Mouse (Mus musculus) neural tube, embryonic 14.5 days (tissue): ENCODE measurements around the gene Spns2. TPM values are rescaled to one million over a fixed set of nuclear protein-coding genes. Genes with fewer than 3 reads are reported as not detected.

ENCODE experiments used
- ATAC-seq: fragments of 200-750 bp; cut with Nextera tagmentation; 2 replicates; pipeline ENCODE4 v1.8.0; 2017; ENCODE audit warnings: low read depth, mild to moderate bottlenecking, moderate TSS enrichment, moderate library complexity
- H3K27ac ChIP-seq: fragments of 300-500 bp; sonication (generic); 2 replicates; pipeline ENCODE4 v1.5.1; 2014; ENCODE audit warnings: low read depth, mild to moderate bottlenecking, control low read depth, low read length, moderate library complexity, mixed read lengths
- H3K27me3 ChIP-seq: fragments of 300-500 bp; sonication (generic); 2 replicates; pipeline ENCODE4 v1.6.1; 2014; ENCODE audit warnings: low read length; ENCODE audit not compliant: control insufficient read depth, insufficient read depth
- H3K36me3 ChIP-seq: fragments of 300-500 bp; sonication (generic); 2 replicates; pipeline ENCODE4 v1.6.1; 2014; ENCODE audit warnings: low read length, mixed read lengths; ENCODE audit not compliant: control insufficient read depth, insufficient read depth
- H3K4me1 ChIP-seq: fragments of 300-500 bp; sonication (generic); 2 replicates; pipeline ENCODE4 v1.6.1; 2014; ENCODE audit warnings: low read length; ENCODE audit not compliant: control insufficient read depth, insufficient read depth
- H3K4me2 ChIP-seq: fragments of 300-500 bp; sonication (generic); 2 replicates; pipeline ENCODE4 v1.6.1; 2014; ENCODE audit warnings: mild to moderate bottlenecking, low read depth, low read length, control low read depth
- H3K4me3 ChIP-seq: fragments of 300-500 bp; sonication (generic); 2 replicates; pipeline ENCODE4 v1.5.1; 2014; ENCODE audit warnings: low read depth, low read length, control low read depth, mixed read lengths
- H3K9ac ChIP-seq: fragments of 300-500 bp; sonication (generic); replicated peaks from 2 replicates; pipeline ENCODE4 v1.6.1; 2014; ENCODE audit warnings: low read depth, mild to moderate bottlenecking, control low read depth, low read length, mixed read lengths
- H3K9me3 ChIP-seq: fragments of 300-500 bp; sonication (generic); 2 replicates; pipeline ENCODE4 v1.6.1; 2016; ENCODE audit warnings: low read length; ENCODE audit not compliant: control insufficient read depth
- WGBS: fragments of 180-500 bp; shearing (Covaris S2); extraction: QIAGEN DNeasy Blood & Tissue Kit; methylation state at CpG from one replicate; pipeline ENCODE4 v1.1.7; 2014; 5-methylcytosine and 5-hydroxymethylcytosine counted together
- polyA plus RNA-seq: library from polyadenylated mRNA; unstranded; fragments of >200 nt; fragmentation: Nextera tagmentation; extraction: Ambion mirVana; gene quantifications from 2 replicates; pipeline ENCODE4 v1.2.1, GENCODE M21; 2014

Spns2 gene
- polyA plus RNA-seq, 1 experiment from 2014 or later, result 12.1 TPM

DNA sequence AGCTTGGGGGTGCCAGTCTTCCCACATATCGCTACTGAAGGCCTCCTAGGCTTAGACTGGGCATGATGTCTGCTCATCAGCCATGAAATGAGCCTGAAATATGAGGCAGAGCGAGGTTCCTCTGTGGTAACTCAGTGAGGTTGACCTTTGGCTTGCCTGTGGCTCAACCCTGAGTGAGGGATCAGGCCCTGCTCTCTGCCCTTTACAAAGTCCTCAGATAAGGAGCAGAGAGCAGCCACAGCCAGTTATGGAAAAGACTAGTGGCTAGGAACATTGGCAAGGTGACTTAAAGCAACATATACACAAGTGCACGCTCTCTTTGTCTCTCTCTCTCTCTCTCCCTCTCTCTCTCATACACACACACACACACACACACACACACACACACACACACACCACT is 14.8 kb downstream of the Spns2 start:
- Histone ChIP-seq H3K9ac (no peak overlapping the region), H3K4me2 (no peak overlapping the region), H3K9me3 (no peaks in the 10 kb centered on the region), H3K27ac (no peak overlapping the region), H3K27me3 (no peaks in the 10 kb centered on the region), H3K36me3 (0 out of 2 replicates have a peak, but pooled peaks cover 3% of the 10 kb centered on the region), H3K4me1 (peaks cover 11% of the 10 kb centered on the region; the same call in 1 of the 2 replicates), H3K4me3 (no peak overlapping the region)
- no peak for ATAC-seq
- 89% methylated on average over 3 of the region's 3 CpGs for WGBS

DNA sequence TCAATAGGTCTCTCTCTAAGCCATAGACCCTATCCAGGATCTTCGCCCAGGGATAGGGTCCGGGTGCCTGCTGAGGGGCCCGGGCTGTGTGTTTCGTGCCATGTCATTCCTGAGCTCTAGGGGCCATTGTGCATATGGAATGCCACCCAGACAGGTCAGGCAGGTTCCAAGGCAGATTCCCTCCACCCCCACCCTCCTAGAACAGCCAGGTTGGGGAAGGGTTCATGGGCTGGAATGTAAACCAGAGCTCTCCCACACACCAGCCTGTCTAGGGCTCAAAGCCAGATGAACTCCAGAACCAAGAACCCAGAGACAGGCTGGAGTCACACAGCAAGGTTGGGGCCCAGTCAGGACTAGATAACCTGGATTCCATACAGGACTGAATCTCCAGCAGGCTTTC is 16.2 kb downstream of the Spns2 start:
- H3K27ac ChIP-seq, result no peak overlapping the region
- 97% methylated on average over 4 of the region's 4 CpGs for WGBS
- H3K4me3 ChIP-seq, result no peak overlapping the region
- no peaks in the 10 kb centered on the region for H3K27me3 ChIP-seq
- H3K4me1 ChIP-seq, result peaks cover 19% of the 10 kb centered on the region; the same call in 1 of the 2 replicates
- 0 out of 2 replicates have a peak, but pooled peaks cover 3% of the 10 kb centered on the region for H3K36me3 ChIP-seq
- no peak overlapping the region for H3K9ac ChIP-seq
- H3K9me3 ChIP-seq, result no peaks in the 10 kb centered on the region
- H3K4me2 ChIP-seq, result no peak overlapping the region
- ATAC-seq, result no peak

DNA sequence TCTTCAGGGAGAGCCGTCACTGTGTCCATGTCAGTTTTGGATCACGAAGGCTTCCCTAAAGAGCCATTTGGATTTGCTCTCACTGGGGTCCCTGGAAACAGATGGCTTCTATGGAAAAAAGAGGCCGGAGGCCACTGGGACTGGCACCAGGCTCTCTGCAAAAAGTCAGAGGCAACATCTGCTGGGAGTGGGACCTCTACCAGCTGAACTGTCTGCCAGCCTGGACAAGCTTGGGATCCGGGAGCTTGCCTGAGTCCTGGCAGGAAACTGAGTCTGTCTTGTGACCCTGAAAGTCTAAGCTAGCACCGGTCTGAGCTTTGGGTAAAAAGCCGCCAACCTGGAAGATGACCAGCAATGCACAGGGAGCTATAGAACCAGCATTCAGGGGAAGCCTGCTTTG is 18.3 kb downstream of the Spns2 start:
- no peaks in the 10 kb centered on the region for H3K9me3 ChIP-seq
- 0 out of 2 replicates have a peak, but pooled peaks cover 3% of the 10 kb centered on the region for H3K36me3 ChIP-seq
- no peak for ATAC-seq
- peaks cover 14% of the 10 kb centered on the region; the same call in 1 of the 2 replicates for H3K4me1 ChIP-seq
- no peak overlapping the region for H3K9ac ChIP-seq
- WGBS, result 72% methylated on average over 6 of the region's 6 CpGs
- no peak overlapping the region for H3K4me3 ChIP-seq
- no peaks in the 10 kb centered on the region for H3K27me3 ChIP-seq
- H3K4me2 ChIP-seq, result no peak overlapping the region
- H3K27ac ChIP-seq, result no peak overlapping the region

DNA sequence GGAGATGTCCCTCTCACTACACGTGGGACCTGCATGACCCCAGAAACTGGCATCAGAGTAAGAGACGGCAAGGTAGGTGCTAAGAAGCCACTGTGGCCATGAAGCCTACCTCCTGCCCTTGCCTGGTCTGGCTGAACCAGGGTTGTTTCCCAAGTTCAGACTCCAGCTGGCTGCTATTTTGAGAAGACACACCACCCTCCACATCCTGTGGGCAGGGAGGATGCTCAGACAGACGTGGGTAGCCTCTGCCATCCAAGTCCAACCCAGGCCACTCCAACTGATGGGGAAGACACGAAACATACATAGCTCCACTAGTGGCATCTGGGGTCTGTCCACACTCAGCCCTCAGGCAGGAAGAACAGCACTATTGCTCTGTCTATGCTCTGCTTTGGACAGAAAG is 19.7 kb downstream of the Spns2 start:
- ATAC-seq, result no peak
- peak overlapping the region; percentile 5; the same call in 1 of the 2 replicates for H3K27ac ChIP-seq
- 73% methylated on average over 4 of the region's 4 CpGs for WGBS

DNA sequence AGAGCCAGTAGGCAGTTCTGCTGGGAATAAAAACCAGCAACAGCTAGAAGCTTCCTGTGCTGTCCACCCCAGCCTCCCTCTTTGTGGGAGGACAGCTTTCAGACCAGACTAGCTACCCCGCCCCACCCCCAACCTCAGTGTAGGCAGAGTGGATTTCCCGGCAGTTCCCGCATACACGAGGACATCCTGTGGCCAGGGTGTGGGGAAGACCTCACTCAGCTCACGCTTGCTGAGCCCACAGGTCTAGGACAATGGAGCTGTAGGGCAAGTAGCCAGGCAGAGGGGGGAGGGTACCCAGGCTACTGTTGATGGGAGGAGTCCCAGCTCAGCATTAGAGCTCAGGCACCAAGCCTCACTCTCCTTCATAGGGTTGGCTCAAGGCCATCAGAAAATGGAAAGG is 20.5 kb downstream of the Spns2 start:
- Histone ChIP-seq H3K9ac (no peak overlapping the region), H3K36me3 (peaks cover 6% of the 10 kb centered on the region; the same call in 1 of the 2 replicates), H3K4me1 (peaks cover 8% of the 10 kb centered on the region; the same call in 1 of the 2 replicates), H3K9me3 (no peaks in the 10 kb centered on the region), H3K4me3 (no peak overlapping the region), H3K27me3 (no peaks in the 10 kb centered on the region), H3K27ac (no peak overlapping the region), H3K4me2 (no peak overlapping the region)
- WGBS, result 30% methylated on average over 5 of the region's 5 CpGs
- peak; percentile 66; the same call in 1 of the 2 replicates for ATAC-seq

More for the DNA sequence above, 19.7 kb downstream of the Spns2 start:
- peaks cover 6% of the 10 kb centered on the region; the same call in 1 of the 2 replicates for H3K36me3 ChIP-seq
- no peak overlapping the region for H3K4me3 ChIP-seq
- H3K9me3 ChIP-seq, result no peaks in the 10 kb centered on the region
- peaks cover 8% of the 10 kb centered on the region; the same call in 1 of the 2 replicates for H3K4me1 ChIP-seq
- no peak overlapping the region for H3K9ac ChIP-seq
- no peaks in the 10 kb centered on the region for H3K27me3 ChIP-seq
- H3K4me2 ChIP-seq, result no peak overlapping the region

DNA sequence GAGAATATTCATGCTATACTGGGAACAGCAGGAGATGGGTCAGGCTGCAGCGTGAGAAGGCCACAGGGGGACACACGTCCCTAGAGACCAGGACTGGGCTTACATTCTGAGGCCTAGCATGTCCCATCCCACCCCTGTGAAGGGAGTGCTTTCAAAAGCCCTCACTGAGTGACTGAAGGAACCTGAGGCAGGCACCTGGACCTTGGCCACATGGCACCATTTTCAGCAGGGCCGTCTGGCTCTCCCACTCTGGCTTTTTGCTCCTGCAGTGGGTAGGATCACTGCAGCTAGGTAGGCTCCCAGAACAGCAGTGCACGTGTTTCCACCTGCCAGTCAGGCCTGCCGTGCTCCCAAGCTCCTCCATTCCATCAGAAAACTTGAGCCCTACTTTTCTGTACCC is 21.2 kb downstream of the Spns2 start:
- H3K4me1 ChIP-seq, result peaks cover 8% of the 10 kb centered on the region; the same call in 1 of the 2 replicates

DNA sequence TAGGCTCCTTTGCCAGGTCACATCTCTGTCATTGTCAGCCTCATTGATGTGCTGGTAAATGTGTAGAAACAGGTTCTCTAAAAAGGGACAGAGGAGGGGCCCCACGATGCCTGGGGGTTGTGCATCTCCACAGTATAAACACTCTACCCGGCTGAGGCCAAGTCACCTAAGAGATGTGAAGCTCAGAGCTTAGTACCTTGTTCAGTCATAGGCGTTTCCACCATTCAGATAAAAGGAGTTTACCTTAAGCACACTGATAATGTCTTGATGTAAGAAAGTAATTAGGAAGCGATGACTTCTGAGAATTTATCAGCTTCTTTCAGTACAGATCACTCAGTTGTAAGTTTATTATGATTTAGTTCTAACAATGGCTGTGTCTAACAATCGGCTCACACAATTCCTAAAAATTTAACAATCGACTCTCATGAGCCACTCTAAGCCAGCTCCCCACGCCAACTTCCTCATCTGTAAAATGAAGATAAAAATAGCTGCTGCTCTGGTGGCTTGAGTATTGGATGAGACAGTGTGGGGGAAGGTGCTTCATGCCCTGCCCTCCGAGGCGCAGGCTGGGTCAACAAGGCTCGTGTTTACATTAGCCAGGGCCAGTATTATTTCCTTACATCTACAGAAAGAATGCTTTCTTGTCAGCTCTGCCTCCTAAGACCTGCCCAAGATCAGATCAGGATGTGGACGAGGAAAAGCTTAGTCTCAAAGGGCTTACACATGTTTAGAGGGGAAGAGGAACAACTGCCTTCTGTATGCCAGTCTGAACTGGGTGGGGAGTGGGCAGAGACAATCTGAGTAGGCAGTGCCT is 22.8 kb downstream of the Spns2 start:
- Histone ChIP-seq H3K9me3 (no peaks in the 10 kb centered on the region), H3K4me1 (peaks cover 11% of the 10 kb centered on the region; the same call in 1 of the 2 replicates), H3K36me3 (peaks cover 3% of the 10 kb centered on the region; the same call in 1 of the 2 replicates), H3K4me2 (no peak overlapping the region), H3K4me3 (no peak overlapping the region), H3K27ac (0 out of 2 replicates have a peak overlapping the region, but pooled peaks have one; percentile 34), H3K27me3 (no peaks in the 10 kb centered on the region), H3K9ac (no peak overlapping the region)
- ATAC-seq, result no peak
- 69% methylated on average over 11 of the region's 11 CpGs for WGBS

More for the DNA sequence above, 21.2 kb downstream of the Spns2 start:
- no peak overlapping the region for H3K4me2 ChIP-seq
- no peak overlapping the region for H3K27ac ChIP-seq
- H3K36me3 ChIP-seq, result peaks cover 6% of the 10 kb centered on the region; the same call in 1 of the 2 replicates
- H3K4me3 ChIP-seq, result no peak overlapping the region
- no peak for ATAC-seq
- no peaks in the 10 kb centered on the region for H3K9me3 ChIP-seq
- 80% methylated on average over 5 of the region's 5 CpGs for WGBS
- no peak overlapping the region for H3K9ac ChIP-seq
- H3K27me3 ChIP-seq, result no peaks in the 10 kb centered on the region

DNA sequence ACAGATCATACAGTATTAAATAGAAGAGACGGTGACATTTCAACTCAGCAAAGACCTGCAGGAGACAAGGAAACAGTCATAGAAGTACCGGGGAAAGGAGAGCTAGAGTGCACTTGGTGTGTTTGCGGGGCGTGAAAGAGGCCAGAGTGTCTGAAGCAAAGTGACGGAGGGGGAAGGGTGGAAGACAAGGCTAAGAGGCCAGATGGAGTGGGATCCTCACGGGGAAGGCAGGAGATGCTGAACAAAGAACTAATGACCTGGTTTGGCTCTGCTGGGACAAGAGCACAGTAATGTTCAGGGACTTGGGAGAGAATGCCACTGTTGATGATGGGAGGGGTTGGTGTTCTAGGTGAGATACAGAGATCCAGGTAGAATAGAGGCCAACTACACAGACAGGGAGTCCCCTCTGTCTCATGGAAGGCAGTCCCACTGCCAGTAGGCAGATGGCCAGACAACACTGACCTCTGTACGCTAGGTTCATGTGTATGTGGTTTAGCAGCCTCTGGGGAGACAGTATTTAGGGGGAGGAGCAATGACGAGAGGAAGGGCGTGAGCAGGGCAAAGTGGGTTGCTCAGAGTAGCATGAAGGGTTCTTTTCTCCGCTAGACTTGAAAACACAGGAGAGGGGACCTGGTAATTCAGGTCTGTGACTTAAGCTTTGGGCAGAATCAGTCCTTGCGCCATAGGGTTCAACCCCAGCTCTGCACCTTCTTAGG is 23.6 kb downstream of the Spns2 start:
- Histone ChIP-seq H3K27ac (0 out of 2 replicates have a peak overlapping the region, but pooled peaks have one; percentile 34), H3K9ac (no peak overlapping the region), H3K36me3 (peaks cover 3% of the 10 kb centered on the region; the same call in 1 of the 2 replicates), H3K4me2 (no peak overlapping the region), H3K27me3 (no peaks in the 10 kb centered on the region), H3K4me1 (peaks cover 11% of the 10 kb centered on the region; the same call in 1 of the 2 replicates), H3K4me3 (no peak overlapping the region), H3K9me3 (no peaks in the 10 kb centered on the region)
- ATAC-seq, result no peak
- WGBS, result 62% methylated on average over 11 of the region's 11 CpGs
